Mouse (Mus musculus) hematopoietic stem cell, adult 5-6 weeks (primary cell): ENCODE measurements around the gene Bhlhe41. TPM values are rescaled to one million over a fixed set of nuclear protein-coding genes. Genes with fewer than 3 reads are reported as not detected.
A peak's percentile ranks its signal among the peaks of the same experiment; 100 is the strongest.

Experiments
- ATAC-seq, 2 experiments: fragments of 125-278 bp in 1 of 2; replicated peaks in 1 of 2; 2 replicates each; pipeline ENCODE4 v1.8.0; 2016 to 2017; ENCODE audit warnings: inconsistent platforms in 2 of 2, mild to moderate bottlenecking in 2 of 2, moderate number of reproducible peaks in 2 of 2, low read depth in 1 of 2, moderate TSS enrichment in 1 of 2; ENCODE audit not compliant: low FRiP score in 2 of 2, poor library complexity in 2 of 2, severe bottlenecking in 2 of 2, insufficient read depth in 1 of 2, low TSS enrichment in 1 of 2
- total RNA-seq: library from RNA; stranded (forward); fragments of 172-1452, 232-1000 nt; gene quantifications from 2 replicates; pipeline ENCODE4 v1.2.3, GENCODE M21; 2017

Bhlhe41 gene
- total RNA-seq, 1 experiment from 2014 or later, result 0.05 TPM

DNA sequence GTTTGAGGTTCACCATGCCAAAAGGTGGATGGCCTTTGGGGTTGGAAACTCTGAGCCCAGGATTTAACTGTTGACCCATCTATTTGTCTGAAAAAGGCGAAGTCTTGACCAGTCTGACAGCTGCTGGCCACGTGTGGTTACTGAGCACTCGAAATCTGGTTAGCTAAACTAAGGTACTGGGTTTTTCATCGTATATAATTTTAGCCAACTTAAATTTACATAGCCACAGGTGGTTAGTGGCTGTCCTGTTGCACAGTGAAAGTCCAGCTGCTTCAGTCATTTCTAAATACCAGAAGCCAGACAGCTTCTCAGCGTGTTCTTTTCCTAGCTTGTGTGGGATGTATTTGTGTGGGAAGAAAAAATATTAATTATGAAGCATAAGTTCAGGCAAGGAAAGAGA is 15.3 kb upstream of the Bhlhe41 start:
- no peak for ATAC-seq

DNA sequence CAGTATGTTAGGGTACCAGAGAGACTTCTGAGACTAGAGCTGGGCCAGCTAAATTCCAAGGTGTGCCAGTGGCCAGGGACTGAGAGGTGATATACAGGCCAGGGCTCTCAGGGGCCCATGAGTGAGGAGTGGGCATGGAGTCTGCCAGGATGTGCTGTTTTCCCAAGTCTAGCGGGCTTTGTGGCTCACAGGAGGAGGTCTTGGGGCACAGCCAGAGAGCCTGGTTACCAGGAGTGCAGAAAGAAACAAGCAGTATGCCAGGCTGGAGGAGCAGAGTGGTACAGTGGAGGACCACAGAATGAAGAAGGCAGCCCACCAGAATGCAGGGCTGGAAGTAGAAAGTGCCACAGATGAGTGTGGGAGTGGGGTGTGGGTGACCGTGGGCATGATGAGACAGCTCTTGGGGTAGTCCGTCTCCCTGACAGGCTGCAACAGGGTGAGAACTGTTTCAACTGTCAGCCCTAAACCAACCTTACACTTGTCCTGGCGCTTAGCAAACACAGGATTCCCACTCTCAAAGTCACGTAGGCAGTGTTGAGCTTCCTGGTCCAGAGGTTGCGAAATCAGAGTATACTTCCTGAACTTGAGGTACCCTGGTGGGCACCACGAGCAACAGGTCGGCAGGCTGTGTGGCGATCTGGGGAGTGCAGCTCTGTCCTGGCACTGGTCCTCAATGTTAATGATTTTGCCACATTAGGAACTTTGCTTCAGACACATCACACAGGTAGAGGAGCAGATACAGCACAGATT is 11.8 kb upstream of the Bhlhe41 start:
- peak; percentile 3 to 26; a peak in 2 of 4 replicates for ATAC-seq

DNA sequence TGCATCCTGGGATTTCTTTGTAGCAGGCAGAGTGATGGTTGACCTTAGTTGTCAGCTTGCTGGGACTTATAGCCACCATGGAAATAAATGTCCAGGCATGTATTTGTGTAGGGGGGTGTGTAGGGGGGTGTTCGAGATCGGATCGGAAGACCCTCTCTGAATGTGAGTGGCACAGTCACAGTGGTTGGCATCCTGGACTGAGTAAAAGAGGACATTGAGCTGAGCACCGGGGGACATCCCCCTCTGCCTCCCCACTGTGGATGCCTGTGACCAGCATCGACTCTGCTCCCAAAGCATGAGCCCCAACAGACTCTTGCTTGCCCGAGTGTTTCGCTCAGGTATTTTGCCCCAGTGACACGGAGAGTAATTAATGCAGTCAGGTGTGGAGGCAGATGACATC is 8.0 kb upstream of the Bhlhe41 start:
- no peak for ATAC-seq

DNA sequence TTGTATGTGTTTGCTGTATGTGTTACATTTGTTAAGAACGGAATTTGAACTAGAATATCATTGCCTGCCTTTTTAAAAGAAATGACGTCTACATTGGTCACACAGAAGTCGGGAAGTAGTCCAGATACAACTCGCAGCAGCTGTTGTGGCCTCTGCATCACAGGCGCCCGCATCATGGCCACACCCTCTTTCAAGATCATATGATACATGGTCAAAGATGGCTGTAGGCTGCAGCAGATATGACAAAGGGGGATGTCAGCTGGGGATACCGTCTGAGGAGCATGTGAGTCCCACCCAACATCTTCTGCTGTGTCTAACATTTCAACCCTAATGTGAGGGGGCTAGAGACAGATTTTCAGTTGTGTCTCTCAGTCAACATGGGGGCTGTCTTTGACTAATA is 6.7 kb upstream of the Bhlhe41 start:
- ATAC-seq, result no peak

DNA sequence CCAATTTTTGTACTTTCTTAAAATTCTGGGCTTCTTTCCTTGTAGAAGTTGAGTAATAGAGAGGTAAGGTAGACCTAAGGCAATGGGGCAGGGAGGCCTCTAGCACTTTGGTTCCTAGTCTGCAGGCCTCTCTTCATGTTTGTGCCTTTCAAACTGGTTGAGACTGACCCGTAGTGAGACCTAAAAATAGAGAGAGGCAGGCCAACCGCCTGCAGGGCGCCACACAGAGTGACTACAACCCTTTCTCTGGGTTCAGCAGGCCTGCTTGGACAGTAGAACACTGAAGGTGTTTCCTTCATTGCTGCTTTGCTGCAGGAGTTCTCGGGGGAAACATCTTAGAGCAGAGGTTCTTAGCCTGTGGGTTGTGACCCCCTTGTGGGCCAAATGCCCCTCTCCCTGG is 5.6 kb upstream of the Bhlhe41 start:
- no peak for ATAC-seq

DNA sequence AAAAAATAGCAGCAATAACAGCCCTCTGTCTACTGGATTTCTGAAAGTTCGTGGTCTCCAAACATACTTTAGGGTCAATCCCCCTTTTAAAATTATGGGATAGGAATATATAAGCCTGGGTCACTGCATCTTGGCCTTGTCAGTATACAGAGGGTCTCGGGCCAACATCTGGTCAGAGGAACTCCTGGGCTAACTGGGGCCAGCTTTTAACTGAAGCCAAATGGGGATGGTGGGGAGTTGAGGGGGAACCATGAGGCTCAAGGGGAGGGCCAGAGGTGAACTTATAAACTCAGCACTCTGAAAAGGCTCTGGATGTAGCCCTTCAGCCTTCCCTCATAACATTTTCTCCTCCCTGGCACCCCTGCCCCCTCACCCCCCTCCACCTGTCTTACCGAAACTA is 1.8 kb upstream of the Bhlhe41 start:
- ATAC-seq, result no peak

DNA sequence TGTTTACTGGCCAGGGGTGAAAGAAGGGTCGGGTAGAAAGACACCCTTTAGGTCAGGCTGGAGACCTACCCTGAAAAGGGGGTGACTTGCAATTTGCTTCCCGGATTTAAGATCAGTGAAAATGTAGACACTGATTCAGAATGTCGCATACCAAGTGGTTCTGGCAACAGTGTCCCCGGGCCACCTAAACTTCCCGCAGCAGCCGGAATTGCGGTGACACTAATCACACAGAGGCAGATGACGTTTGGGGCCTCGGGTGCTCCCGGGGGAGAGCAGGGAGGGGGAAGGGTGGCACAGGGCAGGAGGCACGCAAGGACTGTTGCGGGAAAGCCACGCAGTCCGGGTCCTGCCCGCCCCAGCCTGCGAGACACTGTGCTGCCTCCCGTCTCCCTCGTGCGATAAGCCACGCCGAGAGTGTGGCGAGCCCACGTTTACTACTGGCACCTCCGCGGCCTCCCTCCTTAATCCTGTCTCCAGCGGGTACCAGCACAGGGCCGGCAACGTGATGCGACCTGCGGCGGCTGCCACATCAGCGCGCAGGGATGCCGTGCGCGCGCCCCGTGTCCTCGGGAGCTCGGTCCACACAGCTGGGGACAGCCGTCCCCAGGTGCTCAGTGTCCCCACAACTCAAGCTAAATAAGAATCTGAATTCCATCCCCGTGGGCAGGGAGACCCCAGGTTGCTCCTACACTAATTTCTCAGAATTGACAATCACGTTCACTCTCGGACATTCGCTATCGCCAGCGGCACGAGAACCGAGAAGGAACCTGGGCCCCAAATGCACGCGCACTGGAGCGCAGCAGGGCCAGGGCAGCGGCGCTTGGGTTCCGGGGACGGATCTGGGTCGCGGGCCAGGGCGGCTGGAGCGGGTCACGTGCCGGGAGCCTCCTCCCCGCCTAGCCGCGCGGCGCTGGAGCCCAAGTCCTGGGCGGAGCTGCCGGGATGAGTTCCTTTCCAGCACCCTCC is 811 bp upstream of the Bhlhe41 start:
- peak; percentile 23 to 30; a peak in 2 of 4 replicates for ATAC-seq

DNA sequence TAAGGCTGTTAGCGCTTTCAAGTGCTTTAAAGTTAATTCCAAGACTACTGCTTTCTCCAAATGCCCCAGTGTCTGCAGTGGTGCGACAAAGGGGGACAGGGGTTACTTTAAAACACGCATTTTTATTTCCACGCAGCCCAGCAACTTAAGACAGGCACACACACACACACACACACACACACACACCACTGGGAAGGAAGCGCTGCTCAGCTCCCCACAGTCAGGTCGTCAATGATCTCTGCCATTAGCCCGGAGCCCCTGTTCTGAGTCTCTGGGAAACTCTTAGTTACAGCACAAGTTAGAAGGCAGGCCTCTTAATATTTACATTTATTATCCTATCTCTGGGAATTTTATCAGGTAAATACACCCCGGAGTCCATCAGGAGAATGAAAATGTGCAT is 1.2 kb downstream of the Bhlhe41 start:
- ATAC-seq, result no peak

DNA sequence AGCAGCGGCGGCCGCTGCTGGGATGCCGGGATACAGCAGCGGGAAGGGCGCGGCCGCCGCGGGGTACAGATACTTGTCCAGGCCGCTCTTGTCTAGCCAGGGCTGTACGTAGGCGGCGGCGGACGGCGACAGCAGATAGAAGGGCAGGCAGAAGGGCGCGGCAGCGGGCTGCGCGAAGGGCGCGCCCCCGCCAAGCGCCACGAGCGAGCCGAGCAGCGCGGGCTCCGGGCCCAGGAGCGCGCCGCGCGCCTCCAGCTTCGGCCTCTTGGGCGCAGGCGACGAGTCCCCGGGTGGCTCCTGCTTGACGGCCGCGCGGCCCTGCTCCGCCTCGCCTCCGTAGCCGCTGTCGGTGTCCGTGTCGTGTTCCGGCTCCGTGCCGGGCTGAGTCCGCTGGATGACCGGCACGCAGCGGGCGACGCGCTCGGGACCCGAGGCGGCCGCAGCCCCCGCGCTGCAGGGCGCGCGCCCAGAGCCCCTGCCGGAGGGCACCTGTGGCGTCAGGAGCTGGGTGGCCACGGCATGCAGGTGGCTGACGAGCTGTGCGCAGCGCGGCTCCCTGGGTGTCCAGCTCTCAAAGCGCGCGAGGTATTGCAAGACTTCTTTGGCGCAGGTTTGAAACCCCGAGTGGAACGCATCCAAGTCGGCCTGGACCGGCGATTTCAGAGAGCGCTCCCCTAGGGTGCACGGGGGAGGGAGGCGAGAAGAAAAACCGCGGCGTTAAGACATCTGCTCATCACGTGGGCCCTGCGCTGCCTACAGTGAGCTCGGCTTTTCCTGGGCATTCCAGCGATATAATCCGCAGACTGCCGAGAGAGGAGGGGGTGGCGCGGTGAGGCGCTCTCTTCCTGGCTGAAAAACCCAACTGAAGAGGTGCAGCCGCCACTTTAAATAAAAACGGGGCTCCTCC is 2.0 kb downstream of the Bhlhe41 start:
- ATAC-seq, result no peak

DNA sequence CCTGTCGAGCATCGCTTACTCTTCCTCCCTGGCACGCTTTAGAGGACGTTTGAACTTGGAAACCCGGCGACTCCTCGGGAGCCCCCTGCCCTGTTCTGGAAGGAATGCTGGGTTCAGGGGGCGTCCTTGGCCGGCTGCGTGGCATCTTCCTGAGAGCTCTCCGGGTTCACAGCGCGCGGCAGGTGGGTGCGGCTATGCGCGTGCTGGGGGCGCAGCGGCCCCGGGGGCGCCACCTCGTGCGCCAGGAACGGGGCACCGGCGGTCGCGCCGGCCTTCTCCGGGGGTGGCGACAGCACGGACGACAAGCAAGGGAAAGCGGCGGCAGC is 2.7 kb downstream of the Bhlhe41 start:
- no peak for ATAC-seq

DNA sequence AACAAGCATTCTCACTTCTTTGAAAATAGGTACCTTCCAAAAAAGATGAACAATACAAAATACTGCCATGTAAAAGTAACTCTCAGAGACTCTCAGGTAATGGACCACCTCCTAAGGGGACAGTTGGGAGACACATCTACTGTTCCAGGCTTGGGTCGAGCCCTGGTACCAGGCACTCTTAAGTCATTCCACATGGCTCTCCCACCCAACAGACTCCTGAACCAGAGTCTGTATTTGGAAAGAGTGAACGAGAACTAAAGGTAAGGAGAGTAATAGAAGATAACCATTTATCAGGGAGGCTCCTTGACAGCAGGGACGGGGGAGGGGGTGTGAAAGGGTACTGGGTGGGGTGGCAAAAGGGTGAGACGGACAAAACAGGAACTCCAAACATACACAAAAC is 3.0 kb downstream of the Bhlhe41 start:
- no peak for ATAC-seq

DNA sequence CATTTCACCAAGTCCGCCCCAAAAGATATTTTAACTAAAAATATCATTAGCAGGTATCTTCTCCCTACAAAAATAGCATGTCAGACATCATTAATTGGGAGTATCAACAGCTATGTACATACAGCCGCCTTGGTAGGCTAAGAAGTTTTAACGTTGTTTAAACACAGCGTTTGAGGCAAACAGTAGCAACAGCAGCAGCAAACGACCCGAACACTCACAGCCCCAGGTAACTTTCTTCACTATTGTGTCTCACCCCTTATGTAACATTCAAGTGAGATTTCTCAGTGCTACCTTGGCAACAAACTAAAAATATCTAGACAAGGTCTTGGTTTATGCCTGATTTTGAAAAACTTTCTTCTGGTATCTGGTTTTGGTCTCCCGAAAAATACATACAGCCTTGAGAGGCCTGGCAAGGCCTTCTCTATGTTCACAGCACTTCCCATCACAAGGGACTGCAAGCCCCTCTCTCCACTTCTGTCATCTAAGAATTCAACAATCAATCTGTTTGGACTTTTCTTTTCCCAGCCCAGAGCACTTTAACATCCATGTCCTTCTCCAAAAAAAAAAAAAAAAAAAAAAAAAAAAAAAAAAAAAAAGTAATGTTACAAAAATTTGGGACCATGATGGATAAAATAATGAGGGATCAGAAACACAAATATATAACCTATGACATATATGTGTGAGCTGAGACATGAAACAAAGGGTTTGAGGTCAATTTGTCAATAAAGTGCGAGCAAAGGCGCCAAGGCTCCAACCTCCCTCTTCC is 3.7 kb downstream of the Bhlhe41 start:
- no peak for ATAC-seq

DNA sequence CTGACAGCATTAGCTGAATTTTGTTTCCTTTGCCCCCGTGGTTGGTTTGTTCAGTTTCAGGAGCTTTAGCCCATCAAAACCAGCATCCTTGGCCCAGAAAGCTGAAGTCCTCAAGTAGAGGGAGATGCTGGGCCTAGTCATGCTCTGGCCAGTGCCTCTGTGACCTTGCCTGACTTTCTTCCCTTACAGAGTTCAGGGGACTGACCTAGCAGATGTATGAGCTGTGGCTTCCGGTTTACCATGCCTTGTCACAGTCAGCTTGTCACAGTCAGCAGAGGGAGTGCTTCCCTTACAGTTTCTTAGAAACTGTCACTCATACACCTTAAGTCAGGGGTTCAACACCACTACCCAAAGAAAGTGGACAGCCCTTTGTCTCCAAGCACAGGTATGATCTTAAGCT is 5.0 kb downstream of the Bhlhe41 start:
- 0 out of 4 replicates have a peak, but pooled peaks of 1 of the 2 experiments have one; percentile 18 for ATAC-seq

DNA sequence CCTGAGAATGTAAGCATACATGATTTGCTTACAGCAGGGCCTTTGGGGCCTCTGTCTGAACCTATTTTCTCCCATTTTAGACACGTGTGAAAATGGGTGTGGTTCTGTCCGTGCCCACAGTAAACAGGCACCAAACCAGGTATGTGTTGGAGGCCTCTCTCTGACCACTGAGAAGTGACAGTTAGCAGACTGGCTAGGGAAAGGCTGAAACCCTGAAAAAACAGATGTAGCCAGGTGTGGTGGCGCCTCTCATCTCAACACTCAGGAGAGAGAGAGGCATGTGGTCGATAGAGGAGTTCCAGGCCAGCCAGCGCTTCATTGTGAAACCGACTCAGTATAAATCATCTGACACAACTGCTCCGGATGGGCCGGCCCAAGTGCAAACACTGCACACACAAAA is 6.9 kb downstream of the Bhlhe41 start:
- no peak for ATAC-seq

DNA sequence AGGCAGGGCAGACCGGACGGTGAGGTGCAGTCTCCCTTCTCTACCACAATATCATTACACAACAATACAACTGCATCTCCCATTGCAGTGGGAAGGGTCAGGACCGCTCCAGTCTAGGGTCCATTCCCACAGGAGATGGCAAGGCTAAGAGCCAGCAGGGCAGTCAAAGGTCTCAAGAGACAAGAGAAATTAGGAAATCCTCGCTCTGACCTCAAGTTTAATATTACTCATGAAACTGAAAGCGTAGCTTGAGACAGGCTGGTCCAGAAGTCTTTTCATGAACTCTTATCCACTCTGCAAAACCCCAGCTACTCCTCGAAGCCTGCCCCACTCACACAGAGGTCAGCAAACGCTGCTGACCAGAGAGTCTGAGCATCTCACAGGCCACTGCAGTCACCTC is 7.9 kb downstream of the Bhlhe41 start:
- ATAC-seq, result no peak

DNA sequence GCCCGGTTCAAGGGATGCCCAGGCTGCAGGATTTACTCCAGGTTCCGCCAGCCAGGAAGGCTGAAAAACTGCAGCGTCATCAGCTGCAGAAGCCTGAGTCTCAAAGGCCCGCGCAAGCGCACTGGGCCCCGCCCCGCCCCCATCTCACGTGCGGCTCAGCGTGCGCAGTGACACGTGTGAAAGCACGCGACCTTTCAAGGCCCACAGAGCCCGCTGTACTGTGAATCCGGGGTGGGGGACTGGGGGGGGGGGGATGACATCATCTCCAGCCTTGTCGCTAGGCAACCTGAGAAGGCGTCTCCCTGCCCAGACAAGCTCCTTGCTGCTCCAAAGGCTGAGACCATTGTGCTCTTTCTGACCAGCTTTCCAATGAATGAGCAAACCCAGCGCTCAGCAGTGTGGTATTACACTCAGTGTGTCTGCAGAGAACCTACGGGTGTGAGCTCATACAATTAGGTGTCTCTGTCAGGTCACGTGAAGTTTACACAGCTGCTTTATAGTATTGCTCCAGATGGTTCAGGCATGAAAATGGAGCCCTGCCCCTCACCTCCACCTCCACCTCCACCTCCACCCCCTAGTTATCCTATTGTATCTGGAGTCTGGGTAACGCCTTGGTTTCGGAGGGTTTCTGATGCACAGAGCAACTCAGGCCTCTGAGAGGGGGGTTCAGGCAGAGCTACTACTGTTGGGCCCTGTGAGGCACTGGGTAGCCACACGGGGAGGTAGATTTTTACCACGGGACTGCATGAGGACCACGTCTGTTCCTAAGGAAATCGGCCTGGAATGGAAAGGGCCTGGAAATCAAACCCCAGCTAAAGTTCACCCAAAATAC is 9.4 kb downstream of the Bhlhe41 start:
- ATAC-seq, result peak; percentile 51 to 68
